Comparison of ENCODE assay signal across 17 mouse cellular contexts in the genomic region with DNA sequence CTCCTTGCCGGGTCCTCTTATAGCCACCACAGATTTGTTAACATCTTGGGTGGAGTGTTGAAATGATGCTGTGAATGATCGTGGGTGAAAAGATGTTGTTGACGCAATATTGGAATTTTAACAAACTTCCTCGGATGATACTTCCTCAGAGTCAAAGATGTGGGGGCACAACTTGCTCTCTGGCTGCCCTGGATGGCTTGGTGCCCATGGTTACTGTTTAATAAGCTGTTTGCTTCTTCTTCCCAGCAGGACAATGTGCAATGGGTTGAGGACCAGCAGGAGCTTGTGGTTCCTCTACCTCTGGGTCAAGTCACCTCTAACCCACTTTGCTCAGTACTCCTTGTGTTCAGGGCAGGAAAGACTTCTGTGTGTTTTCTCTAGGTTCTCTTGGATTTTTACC. TPM values are rescaled to one million over a fixed set of nuclear protein-coding genes. Genes with fewer than 3 reads are reported as not detected.
A peak's percentile ranks its signal among the peaks of the same experiment; 100 is the strongest.
DNase-seq lines count a peak whose midpoint lies in the region; ATAC-seq lines count a peak whose summit lies in the region.
"Had no signal": no experiment of that assay in that cellular context is flagged by ENCODE, and none has a peak within 500 bp of the region (broad histone marks: within the 10 kb centered on the region; RNA-seq: fewer than 3 reads in every experiment).

No protein-coding gene starts in this region.

- no peak overlapping the region for H3K4me3 ChIP-seq in heart, embryonic 16.5 days (ENCODE audit: low read length)
- no peak overlapping the region for H3K4me3 ChIP-seq in embryonic facial prominence, embryonic 14.5 days (ENCODE audit: low read depth, low read length)
- no peak overlapping the region for H3K4me3 ChIP-seq in intestine, embryonic 16.5 days (ENCODE audit: low read length)
- H3K4me3 ChIP-seq: embryonic facial prominence, embryonic 12.5 days; liver, embryonic 13.5 days; megakaryocyte, embryonic 14.5 days; neural tube, embryonic 12.5 days; stomach, embryonic 15.5 days had no signal

- peak overlapping the region; percentile 63 for H3K27ac ChIP-seq in heart, embryonic 16.5 days (ENCODE audit: low read length)
- peak overlapping the region; percentile 11; the same call in 1 of the 2 replicates for H3K27ac ChIP-seq in embryonic facial prominence, embryonic 14.5 days (replicated peaks; ENCODE audit: low read depth, low read length)
- H3K27ac ChIP-seq in intestine, embryonic 16.5 days (ENCODE audit: low read length), result no peak overlapping the region
- H3K27ac ChIP-seq: embryonic facial prominence, embryonic 12.5 days; liver, embryonic 13.5 days; neural tube, embryonic 12.5 days; stomach, embryonic 15.5 days had no signal

- WGBS in heart, embryonic 16.5 days, result 71% methylated on average over 4 of the region's 4 CpGs
- WGBS in embryonic facial prominence, embryonic 14.5 days, result 79% methylated on average over 4 of the region's 4 CpGs
- 79% methylated on average over 4 of the region's 4 CpGs for WGBS in intestine, embryonic 16.5 days

- no peak overlapping the region for H3K9ac ChIP-seq in heart, embryonic 16.5 days (ENCODE audit: low read length)
- H3K9ac ChIP-seq in embryonic facial prominence, embryonic 14.5 days (ENCODE audit: low read depth, low read length), result no peak overlapping the region
- no peak overlapping the region for H3K9ac ChIP-seq in intestine, embryonic 16.5 days (ENCODE audit: low read depth, low read length)
- H3K9ac ChIP-seq: embryonic facial prominence, embryonic 12.5 days; liver, embryonic 13.5 days; neural tube, embryonic 12.5 days; stomach, embryonic 15.5 days had no signal

- no peak for DNase-seq in heart, adult 8-10 months (ENCODE audit: low spot score)
- DNase-seq in Muller cell, postnatal 12 days (ENCODE audit: inconsistent ontology term), result peak; percentile 7
- DNase-seq in embryonic facial prominence, embryonic 14.5 days (ENCODE audit: low spot score), result no peak
- peak; percentile 67 for DNase-seq in kidney, postnatal 10 days
- DNase-seq: adrenal gland, postnatal 25 days; gastrocnemius, postnatal 10 days; liver, embryonic 13.5 days; thymus, postnatal 36 days had no signal

- H3K4me2 ChIP-seq in heart, embryonic 16.5 days (ENCODE audit: low read depth, low read length), result no peak overlapping the region
- no peak overlapping the region for H3K4me2 ChIP-seq in embryonic facial prominence, embryonic 14.5 days (ENCODE audit: low read depth, low read length)
- no peak overlapping the region for H3K4me2 ChIP-seq in intestine, embryonic 16.5 days (ENCODE audit: low read depth, low read length)
- H3K4me2 ChIP-seq: embryonic facial prominence, embryonic 12.5 days; liver, embryonic 13.5 days; neural tube, embryonic 12.5 days; stomach, embryonic 15.5 days had no signal

- H3K27me3 ChIP-seq in heart, embryonic 16.5 days (ENCODE audit: control insufficient read depth, insufficient read depth, low read length), result no peaks in the 10 kb centered on the region
- no peaks in the 10 kb centered on the region for H3K27me3 ChIP-seq in embryonic facial prominence, embryonic 14.5 days (replicated peaks; ENCODE audit: control insufficient read depth, insufficient read depth, low read length)
- H3K27me3 ChIP-seq in intestine, embryonic 16.5 days (replicated peaks; ENCODE audit: control insufficient read depth, insufficient read depth, low read length), result no peaks in the 10 kb centered on the region
- H3K27me3 ChIP-seq: embryonic facial prominence, embryonic 12.5 days; liver, embryonic 13.5 days; neural tube, embryonic 12.5 days; stomach, embryonic 15.5 days had no signal

- H3K4me1 ChIP-seq in heart, embryonic 16.5 days (ENCODE audit: control insufficient read depth, insufficient read depth, low read length), result peaks cover 28% of the 10 kb centered on the region
- H3K4me1 ChIP-seq in embryonic facial prominence, embryonic 14.5 days (ENCODE audit: control insufficient read depth, insufficient read depth, low read length), result peaks cover 5% of the 10 kb centered on the region; the same call in 1 of the 2 replicates
- no peaks in the 10 kb centered on the region for H3K4me1 ChIP-seq in intestine, embryonic 16.5 days (ENCODE audit: control insufficient read depth, insufficient read depth, low read length)
- H3K4me1 ChIP-seq: embryonic facial prominence, embryonic 12.5 days; neural tube, embryonic 12.5 days; stomach, embryonic 15.5 days had no signal

- H3K36me3 ChIP-seq in heart, embryonic 16.5 days (ENCODE audit: control insufficient read depth, insufficient read depth), result no peaks in the 10 kb centered on the region
- H3K36me3 ChIP-seq in embryonic facial prominence, embryonic 14.5 days (ENCODE audit: control insufficient read depth, insufficient read depth, low read length), result no peaks in the 10 kb centered on the region
- H3K36me3 ChIP-seq in intestine, embryonic 16.5 days (ENCODE audit: control insufficient read depth, insufficient read depth, low read length), result no peaks in the 10 kb centered on the region
- H3K36me3 ChIP-seq: embryonic facial prominence, embryonic 12.5 days; liver, embryonic 13.5 days; neural tube, embryonic 12.5 days; stomach, embryonic 15.5 days had no signal

- no peaks in the 10 kb centered on the region for H3K9me3 ChIP-seq in heart, embryonic 16.5 days (replicated peaks; ENCODE audit: control insufficient read depth, low read length)
- H3K9me3 ChIP-seq in embryonic facial prominence, embryonic 14.5 days (ENCODE audit: control insufficient read depth, low read length), result no peaks in the 10 kb centered on the region
- H3K9me3 ChIP-seq in intestine, embryonic 16.5 days (ENCODE audit: control insufficient read depth, low read length), result no peaks in the 10 kb centered on the region
- H3K9me3 ChIP-seq: embryonic facial prominence, embryonic 12.5 days; liver, embryonic 13.5 days; megakaryocyte, embryonic 14.5 days; neural tube, embryonic 12.5 days; stomach, embryonic 15.5 days had no signal

- ATAC-seq in heart, embryonic 16.5 days (replicated peaks; ENCODE audit: extremely low read depth, insufficient read depth, low FRiP score), result no peak
- no peak for ATAC-seq in embryonic facial prominence, embryonic 14.5 days (ENCODE audit: low read depth)
- no peak for ATAC-seq in intestine, embryonic 16.5 days
- no peak for ATAC-seq in erythroblast, adult 5-6 weeks (replicated peaks; ENCODE audit: low FRiP score, poor library complexity, severe bottlenecking)

RNA-seq across cellular contexts. Expression of a gene that starts 15.2 kb away (rescaled TPM):
- polyA plus RNA-seq in heart, embryonic 16.5 days (2015; fragmentation: Nextera tagmentation; extraction: Ambion mirVana), result 3.1 and 3.3 TPM in 2 replicates
- under 1 TPM; 0.63 to 0.97 (median 0.79) TPM for total RNA-seq in heart, adult 8-10 months (2022)
- 2.4 and 2.7 TPM in 2 replicates for polyA plus RNA-seq in embryonic facial prominence, embryonic 14.5 days (2014; fragmentation: Nextera tagmentation; extraction: Ambion mirVana)
- 0.26 and 0.27 TPM in 2 replicates for polyA plus RNA-seq in intestine, embryonic 16.5 days (2015; fragmentation: Nextera tagmentation; extraction: Ambion mirVana)
- total RNA-seq in erythroblast, adult 5-6 weeks (2015; ENCODE audit: low replicate concordance), result not detected in 2 replicates
- not detected in 2 replicates for total RNA-seq in erythroblast, adult 5-6 weeks (2017; ENCODE audit: low replicate concordance)
- total RNA-seq: midbrain, postnatal 0 days had no signal
- polyA plus RNA-seq: forebrain, embryonic 16.5 days had no signal

Comparison
In these comparisons a context has a peak if more than half of its experiments do, and no peak if none do; other contexts are left out.
1. DNase-seq: peak in Muller cell, postnatal 12 days (single experiment) and kidney, postnatal 10 days (single experiment); none in heart, adult 8-10 months (single experiment) and embryonic facial prominence, embryonic 14.5 days (single experiment).